Mouse (Mus musculus): Measurements from ENCODE around the gene Kras. TPM values are rescaled to one million over a fixed set of nuclear protein-coding genes. Genes with fewer than 3 reads are reported as not detected.
A peak's percentile ranks its signal among the peaks of the same experiment; 100 is the strongest.

The Kras gene
- polyA plus RNA-seq (2012; ENCODE audit: insufficient read depth, insufficient read length, missing spikeins) = 17.6 and 20.4 TPM in 2 replicates

DNA sequence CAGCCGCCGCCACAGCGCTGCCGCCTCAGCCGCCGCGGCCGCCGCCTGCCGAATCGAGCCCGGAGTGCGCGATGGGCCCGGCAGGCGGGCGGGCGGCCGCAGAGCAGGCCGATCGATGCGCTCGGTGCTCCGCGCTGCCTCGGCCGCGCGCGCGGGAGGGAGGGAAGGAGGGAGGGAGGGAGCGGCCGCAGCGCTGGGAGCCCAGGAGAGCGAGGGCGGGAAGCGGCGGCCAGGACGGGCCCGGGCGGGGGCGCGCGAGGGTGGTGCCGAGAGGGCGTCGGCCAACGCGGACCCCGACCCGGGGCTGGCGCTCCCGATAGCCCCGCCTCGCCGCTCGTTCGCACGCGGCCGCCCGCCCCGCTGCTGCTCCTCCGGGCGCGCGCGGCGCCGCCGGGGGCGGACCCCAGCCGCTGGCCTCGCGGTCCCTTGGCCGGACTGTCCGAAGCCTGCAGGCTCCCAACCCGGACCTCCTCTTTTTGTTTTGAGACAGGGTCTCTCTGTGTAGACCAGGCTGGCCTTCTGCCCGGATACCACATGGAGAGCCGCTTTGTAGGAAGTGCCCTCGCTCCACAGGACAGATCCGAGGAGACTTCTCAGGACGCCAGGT, at the start of gene Kras:
TSS of gene Kras (minus strand) at position 55 of the 607 bp plus-strand sequence.
- Histone ChIP-seq H3K27ac (replicated peaks; ENCODE audit: low read depth, low read length) (peak within 1 kb of the TSS; percentile 64), H3K4me1 (ENCODE audit: control insufficient read depth, insufficient read depth, insufficient read length, low read length) (peaks cover 3% of the 10 kb centered on the region), H3K4me3 (ENCODE audit: insufficient read depth, low read depth, low read length) (peak within 1 kb of the TSS; percentile 99)

GRCm38 (mm10) chr6:145297626-145298025, 47.6 kb upstream of the Kras start:
- H3K4me3 ChIP-seq (ENCODE audit: insufficient read depth, low read depth, low read length) = no peak overlapping the region
- peaks cover 10% of the 10 kb centered on the region; the same call in 1 of the 2 replicates for H3K4me1 ChIP-seq (ENCODE audit: control insufficient read depth, insufficient read depth, insufficient read length, low read length)
- peak overlapping the region; percentile 62; the same call in 1 of the 2 replicates for H3K27ac ChIP-seq (replicated peaks; ENCODE audit: low read depth, low read length)

DNA sequence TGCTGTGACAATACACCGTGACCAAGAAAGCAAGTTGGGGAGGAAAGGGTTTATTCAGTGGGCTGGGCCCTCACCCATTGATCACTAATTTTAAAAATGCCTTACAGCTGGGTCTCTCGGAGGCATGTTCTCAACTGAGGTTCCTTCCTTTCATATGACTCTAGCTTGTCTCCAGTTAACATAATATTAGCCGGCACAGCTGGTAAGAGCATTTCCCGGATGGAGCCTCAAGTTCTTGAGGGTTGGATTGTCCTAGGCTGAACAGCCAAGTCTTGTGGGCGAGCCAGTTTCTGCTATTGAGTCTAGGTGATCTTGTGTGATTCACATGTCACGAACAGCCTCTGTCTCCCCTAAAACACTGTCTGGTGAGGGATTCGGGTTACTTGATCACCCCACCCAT, 46.9 kb upstream of the Kras start:
- no peak overlapping the region for H3K4me3 ChIP-seq (ENCODE audit: insufficient read depth, low read depth, low read length)
- 0 out of 2 replicates have a peak, but pooled peaks cover 4% of the 10 kb centered on the region for H3K4me1 ChIP-seq (ENCODE audit: control insufficient read depth, insufficient read depth, insufficient read length, low read length)
- H3K27ac ChIP-seq (replicated peaks; ENCODE audit: low read depth, low read length) = peak overlapping the region; percentile 62

DNA sequence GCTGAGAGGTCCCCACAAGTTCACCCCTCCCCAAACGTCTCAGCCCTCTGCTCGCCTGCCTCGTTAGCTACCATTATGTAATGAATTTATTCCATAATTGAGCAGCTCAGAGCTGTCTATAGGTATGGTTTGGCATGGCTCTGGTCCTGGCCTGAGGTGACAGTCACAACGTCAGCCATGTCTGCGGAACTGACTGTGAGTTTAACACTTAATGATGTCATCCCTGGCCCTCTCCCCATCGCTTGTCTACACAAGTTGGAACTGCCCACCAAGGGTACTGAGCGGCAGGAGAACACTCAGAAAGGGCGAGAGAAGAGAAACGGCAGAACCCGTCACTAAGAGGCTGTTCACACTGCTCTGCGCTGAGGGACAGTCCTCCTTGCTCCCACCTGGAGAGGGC, 45.1 kb upstream of the Kras start:
- Histone ChIP-seq H3K4me3 (ENCODE audit: insufficient read depth, low read depth, low read length) (no peak overlapping the region), H3K27ac (replicated peaks; ENCODE audit: low read depth, low read length) (no peak overlapping the region), H3K4me1 (ENCODE audit: control insufficient read depth, insufficient read depth, insufficient read length, low read length) (0 out of 2 replicates have a peak, but pooled peaks cover 4% of the 10 kb centered on the region)

DNA sequence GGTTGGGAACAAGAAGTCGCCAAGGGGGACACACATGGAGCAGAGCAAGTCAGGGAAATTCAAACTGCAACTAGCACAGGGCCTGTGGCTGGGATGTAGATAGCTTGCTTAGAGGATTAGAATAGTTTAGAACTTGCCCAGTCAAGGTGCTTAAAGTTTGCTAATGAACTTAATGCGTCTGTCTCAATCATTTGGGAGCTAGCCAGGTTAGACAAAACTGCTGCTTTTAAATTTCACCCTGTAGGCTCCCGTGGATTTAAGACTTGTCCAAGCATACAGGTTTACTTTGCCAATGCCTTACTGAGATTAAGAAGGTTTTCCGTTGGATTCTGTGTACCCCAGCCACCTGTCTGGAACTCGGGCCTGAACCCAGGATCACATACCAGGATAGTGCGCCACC, 43.1 kb upstream of the Kras start:
- Histone ChIP-seq H3K4me3 (ENCODE audit: insufficient read depth, low read depth, low read length) (no peak overlapping the region), H3K27ac (replicated peaks; ENCODE audit: low read depth, low read length) (no peak overlapping the region)

DNA sequence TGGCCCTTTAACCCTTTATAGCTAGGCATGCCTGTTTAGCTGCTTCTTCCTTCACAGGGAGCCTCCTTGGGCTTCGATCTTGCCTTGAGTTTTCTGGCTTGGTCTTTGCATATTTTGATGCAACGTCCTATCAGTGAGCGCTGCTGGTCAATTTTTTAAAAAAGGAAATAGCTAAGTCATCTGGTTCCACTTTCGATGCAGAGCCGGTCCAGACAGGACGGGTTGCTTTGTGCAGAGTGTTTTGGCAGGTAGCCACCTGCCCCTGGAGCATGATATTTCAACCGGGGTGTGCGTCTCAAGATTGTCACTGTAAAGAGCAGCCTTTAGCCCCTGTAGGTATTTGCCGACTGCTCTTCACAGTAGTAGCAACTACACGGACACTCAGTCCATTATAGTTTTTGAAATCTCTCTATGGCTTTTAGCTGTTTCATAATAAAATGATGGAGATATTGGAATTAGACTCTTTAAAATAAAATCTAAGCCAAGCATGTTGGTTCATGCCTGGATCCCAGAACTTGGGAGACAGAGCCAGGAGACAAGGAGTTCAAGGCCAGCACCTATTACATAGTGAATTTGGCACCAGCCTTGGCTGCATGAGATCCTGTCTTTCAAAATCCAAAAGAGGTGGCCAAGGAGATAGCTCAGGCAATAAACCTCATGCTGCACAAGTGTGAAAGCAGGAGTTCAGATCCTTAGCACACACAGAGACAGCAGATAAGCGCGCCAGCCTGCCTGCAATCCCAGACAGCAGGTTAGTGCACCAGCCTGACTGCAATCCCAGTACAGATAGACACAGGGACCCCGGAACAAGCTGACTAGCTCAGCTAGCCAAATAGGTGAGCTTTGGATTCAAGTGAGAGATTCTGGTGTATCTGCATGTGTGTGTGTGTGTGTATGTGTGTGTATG, 41.6 kb upstream of the Kras start:
- Histone ChIP-seq H3K4me3 (ENCODE audit: insufficient read depth, low read depth, low read length) (no peak overlapping the region), H3K4me1 (ENCODE audit: control insufficient read depth, insufficient read depth, insufficient read length, low read length) (0 out of 2 replicates have a peak, but pooled peaks cover 4% of the 10 kb centered on the region), H3K27ac (replicated peaks; ENCODE audit: low read depth, low read length) (no peak overlapping the region)

More for the DNA sequence above, 43.1 kb upstream of the Kras start:
- H3K4me1 ChIP-seq (ENCODE audit: control insufficient read depth, insufficient read depth, insufficient read length, low read length) = 0 out of 2 replicates have a peak, but pooled peaks cover 4% of the 10 kb centered on the region

- Histone ChIP-seq H3K4me1 (ENCODE audit: control insufficient read depth, insufficient read depth, insufficient read length, low read length) (0 out of 2 replicates have a peak, but pooled peaks cover 2% of the 10 kb centered on the region), H3K4me3 (ENCODE audit: insufficient read depth, low read depth, low read length) (no peak overlapping the region), H3K27ac (replicated peaks; ENCODE audit: low read depth, low read length) (no peak overlapping the region)
Measured at GRCm38 (mm10) chr6:145285656-145286055, 35.6 kb upstream of the Kras start.

DNA sequence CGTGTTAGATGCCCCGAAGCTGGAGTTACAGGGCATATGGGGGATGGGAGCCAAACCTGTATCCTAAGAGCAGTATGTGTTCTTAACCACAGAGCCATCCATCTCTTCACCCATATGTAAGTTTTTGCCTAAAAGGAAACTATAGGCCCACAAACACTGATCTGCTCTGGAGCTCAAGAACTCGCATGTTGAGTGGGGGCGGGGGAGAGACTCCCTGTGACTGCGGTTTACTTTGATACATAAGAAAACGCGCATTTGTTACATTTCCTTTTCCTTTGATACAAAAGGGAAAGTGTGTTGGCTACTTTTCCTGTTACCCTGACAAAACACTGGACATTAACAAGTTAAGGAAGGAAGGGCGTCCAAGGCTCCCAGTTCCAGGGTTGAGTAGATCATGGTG, 34.2 kb upstream of the Kras start:
- Histone ChIP-seq H3K4me3 (ENCODE audit: insufficient read depth, low read depth, low read length) (no peak overlapping the region), H3K4me1 (ENCODE audit: control insufficient read depth, insufficient read depth, insufficient read length, low read length) (no peaks in the 10 kb centered on the region), H3K27ac (replicated peaks; ENCODE audit: low read depth, low read length) (no peak overlapping the region)

DNA sequence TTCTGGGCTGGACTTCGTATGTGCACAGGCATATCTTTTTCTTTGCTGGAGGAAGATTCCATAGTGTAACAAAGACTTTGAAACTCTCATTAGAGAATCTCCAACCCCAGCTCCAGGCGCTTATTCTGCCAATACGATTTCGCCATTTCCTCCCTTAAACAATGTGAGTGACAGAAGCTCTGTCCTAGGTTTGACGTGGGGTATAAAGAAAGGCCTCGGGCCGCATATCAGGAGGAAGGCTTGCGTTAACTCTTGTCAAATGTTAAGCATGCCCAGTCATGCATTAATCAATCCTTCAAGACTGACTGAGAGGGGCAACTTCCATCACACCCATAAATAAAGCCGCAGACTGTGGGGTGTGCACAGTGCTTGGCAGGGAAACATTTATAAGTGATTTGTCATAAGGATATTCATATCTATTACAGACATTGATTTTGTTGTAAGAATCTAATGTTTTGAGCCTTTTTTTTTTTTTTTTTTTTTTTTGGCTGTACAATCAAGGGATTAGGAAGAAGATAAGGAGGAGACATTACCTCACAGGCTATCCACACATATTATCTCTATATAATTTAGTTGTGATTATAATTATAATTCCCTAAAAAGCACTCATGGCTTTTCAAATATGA, 27.2 kb upstream of the Kras start:
- H3K4me3 ChIP-seq (ENCODE audit: insufficient read depth, low read depth, low read length) = no peak overlapping the region
- no peak overlapping the region for H3K27ac ChIP-seq (replicated peaks; ENCODE audit: low read depth, low read length)
- peaks cover 4% of the 10 kb centered on the region; the same call in 1 of the 2 replicates for H3K4me1 ChIP-seq (ENCODE audit: control insufficient read depth, insufficient read depth, insufficient read length, low read length)

GRCm38 (mm10) chr6:145276265-145276780, 26.3 kb upstream of the Kras start:
- Histone ChIP-seq H3K4me3 (ENCODE audit: insufficient read depth, low read depth, low read length) (peak overlapping the region; percentile 28), H3K4me1 (ENCODE audit: control insufficient read depth, insufficient read depth, insufficient read length, low read length) (peaks cover 4% of the 10 kb centered on the region; the same call in 1 of the 2 replicates), H3K27ac (replicated peaks; ENCODE audit: low read depth, low read length) (no peak overlapping the region)

DNA sequence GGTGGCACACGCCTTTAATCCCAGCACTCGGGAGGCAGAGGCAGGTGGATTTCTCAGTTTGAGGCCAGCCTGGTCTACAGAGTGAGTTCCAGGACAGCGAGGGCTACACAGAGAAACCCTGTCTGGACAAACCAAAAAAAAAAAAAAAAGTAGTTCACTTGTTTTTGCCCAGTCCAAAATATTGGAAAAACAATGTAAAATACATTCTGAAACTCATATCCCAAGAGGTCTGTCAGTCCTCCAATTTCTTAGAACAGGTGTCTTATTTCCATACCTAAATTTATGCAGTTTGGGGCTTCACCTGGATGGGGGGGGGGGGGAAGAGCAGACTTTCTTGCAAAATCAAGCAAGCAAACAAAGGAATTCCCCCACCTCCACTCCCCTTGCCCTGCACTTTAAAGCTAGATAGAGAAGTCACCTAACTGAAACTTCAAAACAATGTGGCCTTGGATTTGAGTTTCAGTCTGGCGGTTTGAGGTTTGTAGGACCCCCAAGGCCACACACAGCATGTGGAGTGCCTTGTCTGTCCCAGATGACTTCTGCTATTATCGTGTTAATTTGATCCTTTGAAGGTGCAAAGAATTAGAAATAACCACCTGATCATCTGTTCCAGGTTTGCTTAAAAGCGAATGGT, 25.7 kb upstream of the Kras start:
- Histone ChIP-seq H3K4me1 (ENCODE audit: control insufficient read depth, insufficient read depth, insufficient read length, low read length) (peaks cover 4% of the 10 kb centered on the region; the same call in 1 of the 2 replicates), H3K27ac (replicated peaks; ENCODE audit: low read depth, low read length) (0 out of 2 replicates have a peak overlapping the region, but pooled peaks have one; percentile 6), H3K4me3 (ENCODE audit: insufficient read depth, low read depth, low read length) (peak overlapping the region; percentile 28; the same call in 1 of the 2 replicates)

DNA sequence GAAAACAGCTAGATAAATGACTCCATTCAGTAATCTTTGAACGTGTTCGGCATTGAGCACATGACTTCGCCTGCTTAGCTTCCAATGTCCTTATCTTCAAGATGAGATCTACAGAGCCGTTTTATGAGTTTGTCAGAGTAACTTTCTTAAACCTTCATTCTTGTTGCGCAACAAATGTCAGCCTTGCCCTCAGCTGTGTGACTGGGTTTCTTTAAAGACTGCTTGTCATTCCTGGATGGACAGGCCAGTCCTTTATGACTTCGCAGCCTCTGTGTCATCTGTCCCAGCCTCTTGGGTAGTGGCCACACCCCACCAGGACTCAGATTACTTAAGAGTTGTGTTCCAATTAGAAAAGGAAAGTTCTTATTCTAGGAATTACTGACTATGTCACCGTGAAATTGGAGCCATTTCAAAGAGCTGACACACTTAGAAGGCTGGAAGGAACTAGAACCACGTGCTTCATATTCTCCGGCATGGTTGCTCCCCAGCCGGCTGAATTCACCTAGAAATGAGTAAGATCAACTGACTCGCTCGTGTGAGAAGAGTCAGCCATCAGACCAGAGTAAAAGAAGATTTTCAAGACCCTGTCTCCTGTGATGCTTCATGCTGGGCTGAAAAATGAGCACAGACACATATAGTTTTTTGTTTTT, 24.1 kb upstream of the Kras start:
- Histone ChIP-seq H3K4me1 (ENCODE audit: control insufficient read depth, insufficient read depth, insufficient read length, low read length) (peaks cover 4% of the 10 kb centered on the region; the same call in 1 of the 2 replicates), H3K27ac (replicated peaks; ENCODE audit: low read depth, low read length) (no peak overlapping the region), H3K4me3 (ENCODE audit: insufficient read depth, low read depth, low read length) (no peak overlapping the region)

- Histone ChIP-seq H3K4me1 (ENCODE audit: control insufficient read depth, insufficient read depth, insufficient read length, low read length) (peaks cover 4% of the 10 kb centered on the region; the same call in 1 of the 2 replicates), H3K27ac (replicated peaks; ENCODE audit: low read depth, low read length) (no peak overlapping the region), H3K4me3 (ENCODE audit: insufficient read depth, low read depth, low read length) (no peak overlapping the region)
Measured at GRCm38 (mm10) chr6:145272142-145272937, 22.3 kb upstream of the Kras start.

All from brown adipose tissue, adult 24 weeks (tissue).